Mouse (Mus musculus) c-Kit-positive CD71-positive TER-119-negative erythroid progenitor cells, embryonic 14.5 days (primary cell): ENCODE results near the gene Prkch.
"Not testable (repeated sequence)": the region's sequence is repeated elsewhere in the genome, so short reads cannot be mapped to it uniquely, and the experiment has no call there.

Experiments
- DNase-seq: peaks from one replicate; pipeline ENCODE4 v3.0.0-alpha.2; 2013; ENCODE audit warnings: low read depth

The Prkch gene

GRCm38 (mm10) chr12:73584610-73585240 lies at the start of gene Prkch:
Gene Prkch, plus strand, starts transcription at chr12:73584796.
- no peak for DNase-seq

GRCm38 (mm10) chr12:73537499-73538138 lies 47.0 kb upstream of the Prkch start:
- peak; percentile 21 for DNase-seq

GRCm38 (mm10) chr12:73538139-73538508 lies 46.5 kb upstream of the Prkch start:
- not testable (repeated sequence) for DNase-seq

- DNase-seq, result no peak
Observed at GRCm38 (mm10) chr12:73539151-73539550, 45.4 kb upstream of the Prkch start.

GRCm38 (mm10) chr12:73540402-73540801 lies 44.2 kb upstream of the Prkch start:
- DNase-seq, result no peak

GRCm38 (mm10) chr12:73543191-73543590 lies 41.4 kb upstream of the Prkch start:
- no peak for DNase-seq

- DNase-seq, result no peak
Observed at GRCm38 (mm10) chr12:73544736-73545671, 39.6 kb upstream of the Prkch start.

GRCm38 (mm10) chr12:73545672-73546085 lies 38.9 kb upstream of the Prkch start:
- no peak for DNase-seq

- no peak for DNase-seq
Observed at GRCm38 (mm10) chr12:73546086-73546711, 38.4 kb upstream of the Prkch start, which contains the start of gene Tmem30b. Gene Tmem30b, minus strand, starts transcription at chr12:73546392.

- no peak for DNase-seq
Observed at GRCm38 (mm10) chr12:73547646-73548045, 37.0 kb upstream of the Prkch start.

GRCm38 (mm10) chr12:73548259-73548658 lies 36.3 kb upstream of the Prkch start:
- no peak for DNase-seq

- DNase-seq, result peak; percentile 46
Observed at GRCm38 (mm10) chr12:73554155-73554554, 30.4 kb upstream of the Prkch start.

- DNase-seq, result no peak
Observed at GRCm38 (mm10) chr12:73558525-73559195, 25.9 kb upstream of the Prkch start.

- no peak for DNase-seq
Observed at GRCm38 (mm10) chr12:73560091-73560490, 24.5 kb upstream of the Prkch start.

GRCm38 (mm10) chr12:73563122-73563521 lies 21.5 kb upstream of the Prkch start:
- DNase-seq, result not testable (repeated sequence)

- no peak for DNase-seq
Observed at GRCm38 (mm10) chr12:73564176-73564575, 20.4 kb upstream of the Prkch start.

- DNase-seq, result peak; percentile 49
Observed at GRCm38 (mm10) chr12:73564795-73565619, 19.6 kb upstream of the Prkch start.

- DNase-seq, result no peak
Observed at GRCm38 (mm10) chr12:73565620-73565969, 19.0 kb upstream of the Prkch start.

GRCm38 (mm10) chr12:73574632-73575031 lies 10.0 kb upstream of the Prkch start:
- DNase-seq, result no peak

GRCm38 (mm10) chr12:73578141-73578540 lies 6.5 kb upstream of the Prkch start:
- DNase-seq, result no peak

- no peak for DNase-seq
Observed at GRCm38 (mm10) chr12:73580811-73581210, 3.8 kb upstream of the Prkch start.
